Mouse (Mus musculus) thymus, postnatal 25 days (tissue): ENCODE data around the gene Eif3b.

Experiments used
- DNase-seq: peaks from one replicate; pipeline ENCODE4 v3.0.0; 2022

The Eif3b gene

GRCm38 (mm10) chr5:140418489-140419441, at the start of gene Eif3b:
Gene Eif3b, plus strand, starts transcription at chr5:140419328.
- peak; percentile 89 for DNase-seq

DNA sequence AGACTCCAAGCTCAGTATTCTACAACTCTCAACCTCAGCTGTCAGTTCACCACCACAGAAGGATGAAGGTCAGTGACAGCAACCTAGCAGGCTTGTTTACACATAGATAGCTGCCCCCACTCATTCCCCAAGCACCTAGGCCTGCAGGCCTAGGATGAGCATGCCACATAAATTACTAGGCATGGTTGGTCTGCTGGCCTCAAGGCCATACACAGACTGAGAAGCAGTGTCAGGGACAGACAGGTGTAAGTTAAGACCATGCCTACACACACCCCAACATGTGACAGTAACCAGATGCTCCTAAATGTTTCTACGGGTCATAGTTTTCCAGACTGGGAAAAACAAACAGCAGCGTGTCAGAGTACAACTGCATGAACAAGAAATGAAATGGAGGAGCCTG, 49.7 kb upstream of the Eif3b start:
- no peak for DNase-seq

DNA sequence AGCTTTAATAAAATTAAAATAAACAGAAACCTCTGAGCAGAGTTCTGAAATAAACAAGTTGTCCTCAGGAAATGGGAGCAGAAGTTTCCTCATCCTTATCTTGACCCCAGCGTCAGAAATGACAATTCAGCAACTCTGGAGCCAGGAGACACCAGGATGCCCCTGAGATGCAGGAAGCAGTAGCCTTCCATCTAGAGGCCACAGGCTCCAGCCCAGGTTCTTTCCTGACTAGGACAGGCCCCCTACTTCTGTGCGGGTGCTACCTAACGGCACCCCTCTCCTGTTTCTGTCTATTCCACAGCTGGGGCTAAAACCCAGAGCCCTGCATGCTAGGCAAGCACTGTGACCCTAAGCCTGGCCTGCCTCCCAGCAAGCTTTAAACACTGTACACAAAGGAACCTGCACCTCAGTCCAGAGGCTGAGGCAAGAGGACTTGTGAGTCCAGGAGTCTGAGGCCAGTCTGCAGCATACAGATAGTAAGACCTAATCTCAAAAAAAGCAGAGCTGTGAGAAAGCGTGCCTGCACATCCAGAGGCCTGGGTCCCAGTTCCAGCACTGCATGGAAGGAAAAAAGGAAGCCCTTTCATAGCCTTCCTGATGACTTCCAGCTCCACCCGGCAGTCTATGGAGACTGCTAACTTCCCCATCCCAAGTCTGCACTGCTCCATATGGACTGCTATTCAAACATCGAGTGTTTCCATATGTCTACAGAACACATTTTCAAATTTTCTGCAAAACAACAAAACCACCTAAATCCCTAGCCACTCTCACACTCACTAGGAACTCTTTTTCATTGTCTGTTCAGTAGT, 48.5 kb upstream of the Eif3b start:
- DNase-seq = no peak

- DNase-seq = no peak
Observed at GRCm38 (mm10) chr5:140371671-140372070, 47.5 kb upstream of the Eif3b start.

DNA sequence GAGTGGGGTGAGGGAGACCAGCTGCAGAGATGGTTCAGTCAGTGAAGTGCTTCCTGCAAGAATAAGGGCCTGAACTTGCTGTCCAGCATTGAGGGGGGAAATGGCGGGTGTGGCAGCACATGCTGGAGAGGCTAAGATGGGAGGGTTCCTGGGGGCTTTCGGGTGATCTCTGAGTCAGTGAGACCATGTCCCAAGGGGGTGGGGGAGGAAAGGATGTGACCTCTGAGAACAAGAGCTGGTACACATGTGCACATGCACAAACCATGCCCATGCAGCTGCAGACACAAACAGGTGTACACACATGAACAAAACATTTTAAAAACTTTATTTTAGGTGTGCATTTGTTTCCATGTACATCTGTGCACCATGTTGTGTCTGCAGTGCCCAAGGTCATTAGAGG, 45.4 kb upstream of the Eif3b start:
- DNase-seq = no peak

DNA sequence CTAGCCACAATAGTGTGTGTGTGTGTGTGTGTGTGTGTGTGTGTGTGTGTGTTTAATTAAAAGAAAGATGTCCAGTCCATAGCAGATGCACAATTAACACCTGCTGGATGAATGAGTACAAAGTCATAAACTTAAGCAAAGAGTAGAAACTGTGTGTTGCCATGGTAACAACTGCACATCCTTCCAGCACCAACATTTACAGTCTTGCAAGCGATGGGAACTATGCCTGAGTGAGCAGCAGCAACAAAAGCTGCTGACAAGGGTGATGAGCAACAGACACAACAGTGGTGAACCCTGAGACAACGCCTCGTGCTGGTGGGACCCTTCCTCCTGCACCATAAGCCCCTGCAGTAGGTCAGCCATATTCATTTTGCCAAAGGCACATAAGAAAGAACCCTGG, 44.9 kb upstream of the Eif3b start:
- DNase-seq = no peak

- DNase-seq = no peak
Observed at GRCm38 (mm10) chr5:140375249-140375829, 43.8 kb upstream of the Eif3b start.

DNA sequence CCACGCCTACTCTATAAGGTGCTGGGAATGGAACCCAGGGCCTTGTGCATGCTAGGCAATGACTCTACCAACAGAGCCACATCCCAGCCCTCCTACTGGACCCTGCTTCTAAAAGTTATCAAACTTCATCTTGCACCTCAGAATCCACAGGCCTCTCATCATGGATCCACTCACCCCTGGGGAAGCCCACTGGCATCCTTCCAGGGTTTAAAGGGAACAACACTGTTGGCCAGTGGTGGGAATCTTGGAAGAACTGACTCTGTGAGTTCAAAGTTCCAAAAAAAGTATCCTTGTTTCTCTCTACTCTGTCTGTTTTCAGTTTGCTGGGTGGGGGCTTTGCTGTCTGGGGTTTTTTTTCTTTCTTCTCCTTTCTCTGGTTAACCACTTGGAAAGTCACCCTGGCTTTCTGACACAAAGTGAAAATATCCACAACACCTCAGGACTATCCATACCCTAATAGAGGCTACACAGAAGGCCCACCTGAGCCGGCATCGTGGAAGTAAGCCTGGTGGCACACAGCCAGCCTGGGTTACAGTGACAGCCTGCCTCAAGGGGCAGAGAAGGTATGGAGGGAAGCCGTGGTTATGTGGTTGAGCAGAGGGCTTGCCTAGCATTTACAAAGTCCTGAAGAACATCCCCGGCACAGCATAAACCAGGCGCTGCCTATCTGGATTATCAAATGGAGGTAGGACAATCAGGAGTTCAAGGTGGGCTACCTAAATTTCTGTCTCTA, 40.8 kb upstream of the Eif3b start:
- DNase-seq = no peak

- no peak for DNase-seq
Observed at GRCm38 (mm10) chr5:140379299-140379698, 39.8 kb upstream of the Eif3b start.

GRCm38 (mm10) chr5:140381156-140381555, 38.0 kb upstream of the Eif3b start:
- DNase-seq = no peak

- DNase-seq = no peak
Observed at GRCm38 (mm10) chr5:140382688-140383087, 36.4 kb upstream of the Eif3b start.

- DNase-seq = no peak
Observed at GRCm38 (mm10) chr5:140383559-140383958, 35.6 kb upstream of the Eif3b start.

GRCm38 (mm10) chr5:140384462-140384861, 34.7 kb upstream of the Eif3b start:
- DNase-seq = no peak

GRCm38 (mm10) chr5:140387236-140387635, 31.9 kb upstream of the Eif3b start:
- no peak for DNase-seq

- DNase-seq = no peak
Observed at GRCm38 (mm10) chr5:140387816-140388510, 31.2 kb upstream of the Eif3b start.

DNA sequence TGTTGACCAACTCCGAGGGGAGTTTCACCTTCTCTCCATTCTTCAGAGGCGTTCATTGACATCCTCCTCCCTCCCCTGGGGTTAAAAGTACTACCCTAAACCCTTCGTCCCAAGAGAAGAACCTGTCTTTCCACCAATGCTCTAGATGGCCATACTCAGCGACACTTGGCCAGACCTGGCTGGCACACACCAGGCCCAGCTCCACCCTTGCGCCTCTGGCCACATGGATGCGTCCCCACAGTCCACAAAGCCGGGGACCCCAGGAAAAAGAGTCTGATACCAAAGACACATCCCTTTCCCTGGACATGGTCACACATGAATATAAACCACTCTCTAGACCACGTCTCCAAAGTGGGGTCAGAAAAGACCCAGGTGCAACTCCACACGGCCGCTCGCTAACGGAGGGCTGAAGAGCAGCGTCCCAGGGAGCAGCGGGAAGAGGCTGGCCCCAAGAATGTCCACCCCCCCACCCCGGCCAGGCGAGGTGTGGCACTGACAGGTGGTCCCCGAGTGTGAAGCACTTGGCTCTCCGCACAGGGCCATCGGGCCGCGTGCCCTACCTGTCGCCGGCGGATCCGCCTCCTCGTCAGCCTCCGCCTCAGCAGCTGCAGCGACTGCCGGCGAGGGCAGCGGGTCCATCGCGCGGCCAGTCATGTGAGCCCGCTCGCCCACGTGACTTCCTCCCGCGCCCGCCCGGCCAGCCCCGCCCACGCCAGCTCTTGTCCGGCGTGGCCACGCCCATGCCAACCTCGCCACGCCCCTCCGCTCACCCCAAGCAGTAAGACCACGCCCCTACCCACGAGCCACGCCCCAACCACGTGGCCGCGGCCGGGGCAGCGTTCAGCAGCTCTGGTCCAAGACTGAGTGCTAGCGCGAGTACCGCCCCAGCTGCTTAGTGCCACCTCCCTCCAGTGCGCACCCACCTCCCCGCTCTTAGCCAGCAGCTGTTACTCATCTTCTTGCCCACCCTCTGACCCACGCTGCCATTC, 30.2 kb upstream of the Eif3b start, which contains the start of gene Snx8:
Gene Snx8, minus strand, starts transcription at position 675 of the 989 bp plus-strand sequence.
- DNase-seq = peak; percentile 83

DNA sequence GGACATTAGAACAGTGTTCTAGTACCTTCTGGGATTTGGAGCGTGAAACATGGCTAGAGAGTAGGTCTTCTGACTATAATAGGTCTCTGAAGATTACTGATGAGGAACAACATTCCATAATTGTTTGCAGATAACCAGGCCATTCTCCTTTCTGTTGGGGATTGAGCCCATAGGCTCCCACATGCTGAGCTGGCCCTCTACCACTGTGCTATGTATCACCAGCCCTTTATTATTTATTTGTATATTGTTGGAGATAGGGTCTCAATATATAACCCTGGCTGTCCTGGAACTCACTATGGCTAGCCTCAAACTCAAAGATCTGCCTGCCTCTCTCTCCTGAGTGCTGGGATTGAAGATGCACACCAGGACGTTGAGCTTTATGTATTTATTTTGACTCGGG, 29.5 kb upstream of the Eif3b start:
- DNase-seq = no peak

GRCm38 (mm10) chr5:140391435-140391834, 27.7 kb upstream of the Eif3b start:
- no peak for DNase-seq

DNA sequence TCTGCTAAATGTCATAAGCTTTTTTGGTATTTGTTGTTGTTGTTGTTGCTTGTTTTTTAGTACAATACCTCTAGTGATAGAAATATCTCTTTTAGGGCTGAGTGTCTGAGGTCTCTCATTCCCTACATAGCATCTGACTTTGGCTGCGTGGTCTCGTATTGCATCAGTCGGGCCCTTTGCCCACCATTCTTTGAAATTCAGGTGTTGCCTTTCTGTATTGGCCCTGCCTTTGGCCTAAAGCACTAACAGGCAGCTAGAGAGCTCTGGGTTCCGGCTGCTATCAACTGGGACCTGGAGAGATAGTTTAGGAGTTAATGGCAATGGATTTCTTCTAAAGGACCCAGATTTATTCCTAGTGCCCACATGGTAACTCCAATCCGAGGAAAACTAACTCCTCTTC, 27.1 kb upstream of the Eif3b start:
- no peak for DNase-seq

DNA sequence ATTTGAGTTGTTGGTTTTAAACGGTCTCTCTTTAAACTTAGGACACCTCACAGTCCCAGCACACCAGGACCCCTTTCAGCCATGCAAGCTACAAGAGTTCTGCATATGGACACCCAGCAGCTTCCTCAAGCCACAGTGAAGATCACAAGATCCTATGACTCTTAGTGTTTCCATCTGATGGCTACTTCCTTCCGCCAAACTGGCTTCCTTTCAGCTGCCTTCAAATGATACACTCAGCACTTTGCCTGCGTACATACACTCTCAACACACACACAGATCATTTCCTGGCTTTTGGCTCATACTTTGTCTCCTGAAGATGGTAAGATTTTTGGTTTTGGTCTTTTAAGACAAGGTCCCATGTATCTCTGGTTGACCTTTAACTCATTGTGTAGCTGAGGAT, 26.4 kb upstream of the Eif3b start:
- no peak for DNase-seq
